27 mouse cellular contexts compared by ENCODE assay signal in genomic region chr11:121027259-121027658, GRCm38 (mm10). TPM values are rescaled to one million over a fixed set of nuclear protein-coding genes. Genes with fewer than 3 reads are reported as not detected.
DNase-seq lines count a peak whose midpoint lies in the region; ATAC-seq lines count a peak whose summit lies in the region.
"Had no signal": no experiment of that assay in that cellular context is flagged by ENCODE, and none has a peak within 500 bp of the region (broad histone marks: within the 10 kb centered on the region; RNA-seq: fewer than 3 reads in every experiment).

No protein-coding gene starts in this region.

- peak; percentile 82 for DNase-seq in 416B (ENCODE audit: low read depth)
- DNase-seq in MEL-GATA-1-ER (ENCODE audit: extremely low read depth, low read depth): peak; percentile 59
- DNase-seq in induced T-regulatory cell, adult 2 months (ENCODE audit: low read depth): peak; percentile 56
- DNase-seq in kidney, adult 18-20 months: no peak
- no peak for DNase-seq in adrenal gland, postnatal 14 days
- no peak for DNase-seq in lung, postnatal 14 days
- no peak for DNase-seq in thymus, adult 18-20 months
- DNase-seq: adrenal gland, adult 8-10 months; cerebellum, adult 8-10 months; cerebellum, postnatal 36 days; gastrocnemius, postnatal 10 days; heart, postnatal 14 days; kidney, adult 9 months; kidney, postnatal 10 days; midbrain, embryonic 14.5 days; retina, postnatal 1 day; right cerebral cortex, postnatal 25 days; spleen, adult 18-20 months; thymus, postnatal 4 days had no signal

- ATAC-seq in megakaryocyte, adult 5-6 weeks (ENCODE audit: poor library complexity, severe bottlenecking): peak; percentile 40
- ATAC-seq: forebrain, embryonic 13.5 days; hindbrain, postnatal 0 days; intestine, embryonic 16.5 days had no signal

RNA-seq across cellular contexts. Expression of gene Cd7, which starts 12.0 kb away (rescaled TPM):
- total RNA-seq in megakaryocyte, adult 5-6 weeks (2015): 52.3 and 53.9 TPM in 2 replicates
- total RNA-seq in megakaryocyte, adult 5-6 weeks (2017): 14.8 and 17.3 TPM in 2 replicates
- 0.48 and 3.8 TPM in 2 replicates for total RNA-seq in adrenal gland, postnatal 14 days (2021)
- total RNA-seq: gastrocnemius, postnatal 10 days; hindbrain, postnatal 0 days; left cerebral cortex, postnatal 10 days had no signal

RNA-seq across cellular contexts. Expression of gene Sectm1b, which starts 36.1 kb away (rescaled TPM):
- not detected in 2 replicates for total RNA-seq in megakaryocyte, adult 5-6 weeks (2015)
- not detected in 2 replicates for total RNA-seq in megakaryocyte, adult 5-6 weeks (2017)
- total RNA-seq in adrenal gland, postnatal 14 days (2021): not detected in 2 replicates
- total RNA-seq: adrenal gland, adult 8-10 months; gastrocnemius, postnatal 10 days; granulocyte monocyte progenitor cell, adult 5-6 weeks; heart, postnatal 14 days; hindbrain, postnatal 0 days; left cerebral cortex, postnatal 10 days; liver, adult 2 months; monocyte, adult 5-6 weeks had no signal

RNA-seq across cellular contexts. Expression of gene Csnk1d, which starts 36.1 kb away (rescaled TPM):
- 56.0 and 64.8 TPM in 2 replicates for total RNA-seq in megakaryocyte, adult 5-6 weeks (2015)
- 67.8 and 69.7 TPM in 2 replicates for total RNA-seq in megakaryocyte, adult 5-6 weeks (2017)
- 124 and 135 TPM in 2 replicates for total RNA-seq in adrenal gland, postnatal 14 days (2021)

RNA-seq across cellular contexts. Expression of gene Sectm1a, which starts 53.8 kb away (rescaled TPM):
- 0.46 TPM in 1 of 2 replicates, not detected in the other for total RNA-seq in megakaryocyte, adult 5-6 weeks (2015)
- total RNA-seq in megakaryocyte, adult 5-6 weeks (2017): 0.88 TPM in 1 of 2 replicates, not detected in the other
- not detected in 2 replicates for total RNA-seq in adrenal gland, postnatal 14 days (2021)
- total RNA-seq: granulocyte monocyte progenitor cell, adult 5-6 weeks; heart, postnatal 14 days; hindbrain, postnatal 0 days; left cerebral cortex, postnatal 10 days; monocyte, adult 5-6 weeks had no signal

Comparison
In these comparisons a context has a peak if more than half of its experiments do, and no peak if none do; other contexts are left out.
1. DNase-seq: peak in 416B (single experiment), MEL-GATA-1-ER (single experiment) and induced T-regulatory cell, adult 2 months (single experiment); none in kidney, adult 18-20 months (single experiment), adrenal gland, postnatal 14 days (single experiment), lung, postnatal 14 days (single experiment) and thymus, adult 18-20 months (0 of 2).